Mouse (Mus musculus) urinary bladder, adult 18-20 months (tissue): ENCODE measurements around the gene Dtwd1.
"Not testable (repeated sequence)": the region's sequence is repeated elsewhere in the genome, so short reads cannot be mapped to it uniquely, and the experiment has no call there.

ENCODE experiments used
- DNase-seq, 2 experiments: peaks; one replicate each; pipeline ENCODE4 v3.0.0; 2022; ENCODE audit warnings: low spot score in 2 of 2, mixed read lengths in 2 of 2

Gene Dtwd1

GRCm38 (mm10) chr2:126151855-126152571 lies at the start of gene Dtwd1, which contains the start of gene Fam227b:
TSS of gene Dtwd1 (plus strand) at chr2:126152141.
TSS of gene Fam227b (minus strand) at chr2:126152004.
- peak; percentile 97 to 99 for DNase-seq

DNA sequence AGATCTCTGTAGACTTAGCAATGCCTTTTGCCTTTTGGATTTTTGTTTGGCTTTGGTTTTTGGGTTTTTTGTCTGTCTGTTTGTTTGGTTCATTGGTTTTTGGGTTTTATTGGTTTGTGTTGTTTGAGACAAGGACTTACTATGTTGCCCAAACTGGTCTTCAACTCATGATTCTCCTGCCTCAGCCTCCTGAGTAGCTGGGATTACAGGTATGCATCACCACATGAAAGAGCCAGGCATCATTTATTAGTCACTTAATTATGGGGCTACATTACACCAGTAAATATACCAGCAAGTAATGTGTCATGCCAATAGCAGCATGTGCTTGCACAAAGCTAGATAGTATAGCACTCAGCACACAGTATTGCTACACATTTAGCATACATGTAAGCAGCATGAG lies 4.2 kb upstream of the Dtwd1 start:
- no peak for DNase-seq

GRCm38 (mm10) chr2:126165277-126166018 lies 13.5 kb downstream of the Dtwd1 start:
- no peak for DNase-seq

DNA sequence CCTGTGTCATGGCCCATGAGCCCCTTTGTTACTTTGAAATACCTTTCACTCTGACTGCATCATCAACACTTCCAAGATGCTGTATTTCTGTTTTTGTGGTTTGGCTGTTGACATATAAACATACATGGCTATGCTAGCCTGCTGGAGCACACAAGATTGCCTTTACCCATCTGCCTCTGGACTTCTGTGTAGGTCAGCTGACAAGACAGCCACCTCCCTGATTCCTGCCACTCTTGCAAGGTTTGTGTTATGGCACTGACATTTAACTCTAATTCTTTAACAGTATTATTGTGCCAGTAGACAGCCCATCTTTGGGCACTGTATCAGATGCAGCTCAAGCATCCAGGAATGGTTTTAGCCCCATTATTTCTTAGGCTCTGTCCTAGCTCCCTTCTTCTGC lies 14.4 kb downstream of the Dtwd1 start:
- DNase-seq = no peak

GRCm38 (mm10) chr2:126166848-126167617 lies 15.1 kb downstream of the Dtwd1 start:
- no peak for DNase-seq

DNA sequence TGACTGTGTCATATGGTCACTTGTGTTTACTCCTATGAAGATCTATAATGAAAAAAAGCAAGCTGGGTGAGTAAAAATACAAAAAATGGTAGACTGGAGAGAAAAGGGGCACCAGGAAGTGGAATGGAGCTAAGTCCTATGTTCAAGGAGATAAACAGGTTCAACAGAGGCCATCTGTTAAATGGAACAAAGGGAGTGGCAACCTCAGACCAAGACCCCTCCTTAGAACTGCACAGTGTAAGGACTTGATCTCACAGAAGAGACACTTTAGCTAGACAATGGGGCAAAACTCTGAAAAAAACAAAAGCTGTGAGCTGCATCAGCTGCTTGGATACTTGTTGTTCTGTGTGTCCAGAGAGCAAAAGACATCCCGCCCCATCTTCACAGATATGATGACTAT lies 19.5 kb downstream of the Dtwd1 start:
- DNase-seq = no peak

DNA sequence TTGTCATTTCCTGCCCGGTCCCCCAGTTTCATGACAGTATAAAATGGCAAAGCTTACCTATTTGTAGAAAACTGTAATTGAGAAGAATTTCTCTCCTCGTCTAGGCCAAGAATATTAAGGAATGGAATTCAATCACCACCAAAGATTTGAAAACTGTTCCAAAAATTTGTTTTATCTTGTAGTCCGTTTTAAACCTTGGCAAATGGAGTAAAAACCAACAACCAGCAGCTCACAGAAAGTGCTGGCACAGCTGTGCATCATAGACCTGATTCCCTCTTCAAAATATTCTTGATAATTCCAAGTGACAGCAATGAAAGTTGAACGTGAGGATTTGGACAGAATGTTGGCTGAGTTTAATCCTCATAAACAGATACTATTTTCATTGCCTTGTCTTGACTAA lies 39.4 kb downstream of the Dtwd1 start:
- no peak for DNase-seq

DNA sequence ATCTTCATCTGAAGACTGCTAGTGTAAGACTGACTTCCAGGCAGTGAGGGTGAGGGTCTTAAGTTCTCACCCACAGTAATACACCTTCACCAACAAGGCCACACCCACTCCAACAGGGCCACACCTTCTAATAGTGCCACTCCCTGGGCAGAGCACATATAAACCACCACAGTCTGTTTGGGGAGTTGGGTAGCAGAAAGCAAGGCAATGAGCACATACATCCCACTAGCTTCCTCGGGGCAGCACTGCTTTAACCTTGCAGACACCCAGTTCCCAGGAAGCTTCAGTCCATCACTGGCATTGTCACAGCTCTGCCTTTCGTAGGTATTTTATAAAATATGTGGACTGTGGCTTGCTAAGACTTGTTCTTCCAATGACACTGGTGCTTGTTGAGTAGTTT lies 40.2 kb downstream of the Dtwd1 start:
- DNase-seq = no peak

- DNase-seq = no peak
These were observed 43.9 kb downstream of the Dtwd1 start for GRCm38 (mm10) chr2:126195631-126196356.

- DNase-seq = no peak
These were observed 47.0 kb downstream of the Dtwd1 start for GRCm38 (mm10) chr2:126198971-126199370.

DNA sequence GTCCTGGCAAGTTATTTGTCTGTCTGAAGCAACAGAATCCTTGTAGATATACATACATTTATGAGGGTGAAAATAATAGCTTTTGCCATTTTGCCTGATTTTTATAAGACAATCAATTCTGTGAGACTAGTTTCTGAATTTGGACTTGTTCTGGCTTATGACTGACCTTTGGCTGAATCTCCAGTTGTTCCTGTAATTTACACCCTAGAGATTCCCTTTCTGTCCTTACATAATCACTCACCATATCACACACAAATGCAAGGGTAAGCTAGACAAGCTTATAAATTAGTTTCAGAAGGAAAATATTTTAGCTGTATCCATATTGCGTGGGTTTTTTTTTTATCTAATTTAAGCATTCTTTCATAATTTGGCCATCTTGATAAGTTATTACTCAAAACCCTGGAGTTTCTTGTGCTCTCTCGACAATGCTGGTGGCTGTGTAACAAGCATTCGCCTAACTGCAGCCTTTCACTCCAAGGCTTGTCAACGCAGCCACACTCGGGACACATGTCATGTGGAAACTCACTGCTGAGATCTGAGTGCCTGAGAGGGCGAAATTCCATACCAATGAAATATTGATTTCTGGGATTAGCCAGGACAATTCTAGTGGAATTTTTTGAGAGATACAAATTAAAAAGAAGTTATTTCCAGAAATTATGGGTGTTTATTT lies 59.2 kb downstream of the Dtwd1 start:
- no peak for DNase-seq

DNA sequence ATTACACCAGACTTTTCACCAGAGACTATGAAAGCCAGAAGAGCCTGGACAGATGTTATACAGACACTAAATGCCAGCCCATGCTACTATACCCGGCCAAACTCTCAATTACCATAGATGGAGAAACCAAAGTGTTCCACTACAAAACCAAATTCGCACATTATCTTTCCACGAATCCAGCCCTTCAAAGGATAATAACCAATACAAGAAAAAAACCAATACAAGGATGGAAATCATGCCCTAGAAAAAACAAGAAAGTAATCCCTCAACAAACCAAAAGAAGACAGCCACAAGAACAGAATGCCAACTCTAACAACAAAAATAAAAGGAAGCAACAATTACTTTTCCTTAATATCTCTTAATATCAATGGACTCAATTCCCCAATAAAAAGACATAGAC lies 62.9 kb downstream of the Dtwd1 start, which contains the start of gene Gm17555:
TSS of gene Gm17555 (plus strand) at position 301 of the 400 bp plus-strand sequence.
- DNase-seq = not testable (repeated sequence)
